ENCODE assay signal across 10 mouse cellular contexts in the genomic region with DNA sequence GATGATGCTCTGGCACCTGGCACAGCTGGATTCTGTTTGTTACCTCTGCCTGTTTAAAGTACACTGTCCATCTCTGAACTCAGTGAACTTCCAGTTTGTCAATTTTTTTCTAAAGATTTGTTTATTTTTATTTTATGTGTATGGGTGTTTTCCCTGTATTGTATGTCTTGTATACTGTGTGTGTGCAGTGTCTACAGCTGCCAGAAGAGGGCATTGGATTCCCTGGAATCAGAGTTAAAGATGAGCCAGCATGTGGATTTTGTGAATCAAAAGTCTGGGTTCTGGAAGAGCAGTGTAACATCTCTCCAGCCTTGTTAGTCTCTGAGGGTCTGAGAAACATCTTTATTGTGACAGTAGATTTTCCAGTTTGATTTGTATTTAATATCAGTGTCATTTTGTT. TPM values are rescaled to one million over a fixed set of nuclear protein-coding genes. Genes with fewer than 3 reads are reported as not detected.
DNase-seq lines count a peak whose midpoint lies in the region; ATAC-seq and TF ChIP-seq lines count a peak whose summit lies in the region.
"Had no signal": no experiment of that assay in that cellular context is flagged by ENCODE, and none has a peak within 500 bp of the region (broad histone marks: within the 10 kb centered on the region; RNA-seq: fewer than 3 reads in every experiment).

No protein-coding gene starts in this region.

- no peak overlapping the region for H3K27ac ChIP-seq in midbrain, postnatal 0 days (ENCODE audit: low read depth, low read length)
- H3K27ac ChIP-seq in midbrain, embryonic 11.5 days (ENCODE audit: low read depth, low read length) = no peak overlapping the region
- H3K27ac ChIP-seq in cortical plate, adult 2 months (ENCODE audit: insufficient read depth, low read length) = no peak overlapping the region
- H3K27ac ChIP-seq: limb, embryonic 12.5 days had no signal

- TF ChIP-seq POLR2A in cortical plate, adult 2 months (IDR thresholded peaks at IDR 0.05; ENCODE audit: extremely low read depth, insufficient read depth, low read length) = no peak

- no peak for ATAC-seq in midbrain, postnatal 0 days (ENCODE audit: low FRiP score)
- ATAC-seq in midbrain, embryonic 11.5 days (ENCODE audit: low FRiP score) = no peak

- no peak overlapping the region for H3K4me3 ChIP-seq in midbrain, postnatal 0 days (ENCODE audit: low read depth, low read length)
- no peak overlapping the region for H3K4me3 ChIP-seq in midbrain, embryonic 11.5 days (ENCODE audit: low read depth, low read length)
- H3K4me3 ChIP-seq in cortical plate, adult 2 months (ENCODE audit: insufficient read depth, low read length) = no peak overlapping the region
- H3K4me3 ChIP-seq: limb, embryonic 12.5 days had no signal

- no peaks in the 10 kb centered on the region for H3K9me3 ChIP-seq in midbrain, postnatal 0 days (ENCODE audit: low read length)
- no peaks in the 10 kb centered on the region for H3K9me3 ChIP-seq in midbrain, embryonic 11.5 days (ENCODE audit: control insufficient read depth, low read length)
- H3K9me3 ChIP-seq: limb, embryonic 12.5 days had no signal

- H3K27me3 ChIP-seq in midbrain, postnatal 0 days (ENCODE audit: insufficient read depth, low read length) = no peaks in the 10 kb centered on the region
- no peaks in the 10 kb centered on the region for H3K27me3 ChIP-seq in midbrain, embryonic 11.5 days (ENCODE audit: control insufficient read depth, insufficient read depth, low read length)
- H3K27me3 ChIP-seq: limb, embryonic 12.5 days had no signal

- no peak overlapping the region for H3K9ac ChIP-seq in midbrain, postnatal 0 days (replicated peaks; ENCODE audit: low read length, poor library complexity, severe bottlenecking)
- no peak overlapping the region for H3K9ac ChIP-seq in midbrain, embryonic 11.5 days (ENCODE audit: low read length)
- H3K9ac ChIP-seq: limb, embryonic 12.5 days had no signal

- DNase-seq in heart, adult 8-10 months (ENCODE audit: low spot score) = peak; percentile 14
- no peak for DNase-seq in heart, postnatal 25 days (ENCODE audit: low spot score)
- peak; percentile 45 for DNase-seq in midbrain, postnatal 0 days (ENCODE audit: low spot score)
- no peak for DNase-seq in midbrain, embryonic 11.5 days (ENCODE audit: low spot score, missing footprints)
- peak; percentile 6 for DNase-seq in mesoderm, embryonic 11.5 days (ENCODE audit: low read depth, low spot score)
- no peak for DNase-seq in ovary, adult 18-20 months (ENCODE audit: low spot score)
- no peak for DNase-seq in urinary bladder, adult 18-20 months (ENCODE audit: low spot score in 2 of 2)

- TF ChIP-seq CTCF in midbrain, postnatal 0 days (IDR thresholded peaks at IDR 0.05) = peak; percentile 75
- TF ChIP-seq CTCF in cortical plate, adult 2 months (IDR thresholded peaks at IDR 0.05; ENCODE audit: extremely low read depth, insufficient read depth, low read length) = peak; percentile 24; the same call in 1 of the 2 replicates

- peaks cover 31% of the 10 kb centered on the region for H3K36me3 ChIP-seq in midbrain, postnatal 0 days (ENCODE audit: insufficient read depth, low read length)
- peaks cover 12% of the 10 kb centered on the region for H3K36me3 ChIP-seq in midbrain, embryonic 11.5 days (ENCODE audit: control insufficient read depth, insufficient read depth, low read length)

- H3K4me1 ChIP-seq in midbrain, postnatal 0 days (ENCODE audit: insufficient read depth, low read length) = no peaks in the 10 kb centered on the region
- H3K4me1 ChIP-seq in midbrain, embryonic 11.5 days (ENCODE audit: control insufficient read depth, insufficient read depth, low read length) = no peaks in the 10 kb centered on the region
- H3K4me1 ChIP-seq in cortical plate, adult 2 months (ENCODE audit: control insufficient read depth, insufficient read depth, low read length) = no peaks in the 10 kb centered on the region
- H3K4me1 ChIP-seq: limb, embryonic 12.5 days had no signal

- intact Hi-C loops in heart, postnatal 25 days (cut with DNase I) = loop anchor here (2.0 to 10.0 kb wide), 2 partner anchors 55 to 241 kb away; a partner anchor contains a TSS

- no peak overlapping the region for H3K4me2 ChIP-seq in midbrain, postnatal 0 days (ENCODE audit: low read depth, low read length, poor library complexity, severe bottlenecking)
- no peak overlapping the region for H3K4me2 ChIP-seq in midbrain, embryonic 11.5 days
- H3K4me2 ChIP-seq: limb, embryonic 12.5 days had no signal

RNA-seq across cellular contexts. Expression of a gene that starts 24.4 kb away (rescaled TPM):
- 1 to 10 TPM; 1.2 to 1.6 (median 1.5) TPM for total RNA-seq in heart, adult 8-10 months (2022)
- total RNA-seq in heart, postnatal 25 days (2021) = 1 to 10 TPM; 1.2 to 1.4 TPM
- total RNA-seq in midbrain, postnatal 0 days (2014; rRNA removed) = 140 and 142 TPM in 2 replicates
- 174 and 179 TPM in 2 replicates for polyA plus RNA-seq in midbrain, postnatal 0 days (2015; fragmentation: Nextera tagmentation; extraction: Ambion mirVana)
- polyA plus RNA-seq in midbrain, embryonic 11.5 days (2014; fragmentation: Nextera tagmentation; extraction: Ambion mirVana) = 63.4 and 64.4 TPM in 2 replicates
- polyA plus RNA-seq in cortical plate, adult 2 months (2012; rRNA removed) = 38.6 and 40.9 TPM in 2 replicates

RNA-seq across cellular contexts. Expression of a gene that starts 30.8 kb away (rescaled TPM):
- total RNA-seq in heart, adult 8-10 months (2022) = 10 to 100 TPM; 11.0 to 18.7 (median 14.0) TPM
- total RNA-seq in heart, postnatal 25 days (2021) = 10 to 100 TPM; 18.3 to 18.7 TPM
- total RNA-seq in midbrain, postnatal 0 days (2014; rRNA removed) = 60.0 and 85.1 TPM in 2 replicates
- 81.1 and 99.7 TPM in 2 replicates for polyA plus RNA-seq in midbrain, postnatal 0 days (2015; fragmentation: Nextera tagmentation; extraction: Ambion mirVana)
- 24.6 and 27.0 TPM in 2 replicates for polyA plus RNA-seq in midbrain, embryonic 11.5 days (2014; fragmentation: Nextera tagmentation; extraction: Ambion mirVana)
- polyA plus RNA-seq in cortical plate, adult 2 months (2012; rRNA removed) = 64.1 and 76.1 TPM in 2 replicates

RNA-seq across cellular contexts. Expression of a gene that starts 31.7 kb away (rescaled TPM):
- 10 to 100 TPM; 34.3 to 42.6 (median 35.0) TPM for total RNA-seq in heart, adult 8-10 months (2022)
- total RNA-seq in heart, postnatal 25 days (2021) = 10 to 100 TPM; 29.2 to 32.7 TPM
- total RNA-seq in midbrain, postnatal 0 days (2014; rRNA removed) = 34.4 and 39.3 TPM in 2 replicates
- polyA plus RNA-seq in midbrain, postnatal 0 days (2015; fragmentation: Nextera tagmentation; extraction: Ambion mirVana) = 40.5 and 40.6 TPM in 2 replicates
- polyA plus RNA-seq in midbrain, embryonic 11.5 days (2014; fragmentation: Nextera tagmentation; extraction: Ambion mirVana) = 77.0 and 82.6 TPM in 2 replicates
- polyA plus RNA-seq in cortical plate, adult 2 months (2012; rRNA removed) = 34.7 and 35.6 TPM in 2 replicates

RNA-seq across cellular contexts. Expression of a gene that starts 33.4 kb away (rescaled TPM):
- total RNA-seq in heart, adult 8-10 months (2022) = not detected
- not detected for total RNA-seq in heart, postnatal 25 days (2021)
- not detected in 2 replicates for total RNA-seq in midbrain, postnatal 0 days (2014; rRNA removed)
- not detected in 2 replicates for polyA plus RNA-seq in midbrain, postnatal 0 days (2015; fragmentation: Nextera tagmentation; extraction: Ambion mirVana)
- not detected in 2 replicates for polyA plus RNA-seq in midbrain, embryonic 11.5 days (2014; fragmentation: Nextera tagmentation; extraction: Ambion mirVana)
- 0.21 TPM in 1 of 2 replicates, not detected in the other for polyA plus RNA-seq in cortical plate, adult 2 months (2012; rRNA removed)
- polyA plus RNA-seq: neural tube, embryonic 14.5 days had no signal

RNA-seq across cellular contexts. Expression of a gene that starts 38.7 kb away (rescaled TPM):
- total RNA-seq in heart, adult 8-10 months (2022) = 10 to 100 TPM; 26.8 to 39.2 (median 35.0) TPM
- total RNA-seq in heart, postnatal 25 days (2021) = 10 to 100 TPM; 39.0 to 46.7 TPM
- total RNA-seq in midbrain, postnatal 0 days (2014; rRNA removed) = 49.8 and 63.9 TPM in 2 replicates
- 45.2 and 52.7 TPM in 2 replicates for polyA plus RNA-seq in midbrain, postnatal 0 days (2015; fragmentation: Nextera tagmentation; extraction: Ambion mirVana)
- 46.4 and 50.2 TPM in 2 replicates for polyA plus RNA-seq in midbrain, embryonic 11.5 days (2014; fragmentation: Nextera tagmentation; extraction: Ambion mirVana)
- polyA plus RNA-seq in cortical plate, adult 2 months (2012; rRNA removed) = 120 and 138 TPM in 2 replicates

Comparison
In these comparisons a context has a peak if more than half of its experiments do, and no peak if none do; other contexts are left out.
1. DNase-seq: peak in heart, adult 8-10 months (single experiment), midbrain, postnatal 0 days (single experiment) and mesoderm, embryonic 11.5 days (single experiment); none in heart, postnatal 25 days (single experiment), midbrain, embryonic 11.5 days (single experiment), ovary, adult 18-20 months (single experiment) and urinary bladder, adult 18-20 months (0 of 2).
2. RNA of a gene that starts 24.4 kb away (total RNA-seq): 140 to 142 TPM in midbrain, postnatal 0 days; 1.2 to 1.6 TPM in heart, adult 8-10 months and 1.2 to 1.4 TPM in heart, postnatal 25 days; every median in the first group is over 10 times any median in the second.